Mouse (Mus musculus) cerebellum, postnatal 36 days (tissue): Measurements from ENCODE around the gene Nsun4.

Experiments used
- DNase-seq, 2 experiments: peaks; one replicate each; pipeline ENCODE4 v3.0.0; 2021 to 2022; ENCODE audit warnings: mixed read lengths in 2 of 2

Gene Nsun4

DNA sequence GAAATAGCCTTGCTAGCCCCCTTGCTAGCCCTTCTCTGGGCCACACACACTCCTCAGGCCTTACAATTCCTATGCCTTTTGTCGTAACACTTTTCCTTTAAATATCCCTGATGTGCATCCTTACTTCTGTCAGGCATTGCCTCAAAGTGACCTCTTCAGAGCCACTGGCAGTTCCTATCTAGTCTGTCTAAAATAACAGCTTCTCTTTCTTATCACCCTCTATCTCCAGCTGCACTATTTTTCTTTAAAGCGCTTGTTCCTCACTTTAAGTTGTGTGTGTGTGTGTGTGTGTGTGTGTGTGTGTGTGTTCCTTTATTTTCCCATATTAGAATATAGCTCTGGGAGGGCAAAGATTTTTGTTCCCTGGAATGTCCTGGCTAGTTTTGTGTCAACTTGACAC is 7.1 kb downstream of the Nsun4 start:
- DNase-seq, result no peak

DNA sequence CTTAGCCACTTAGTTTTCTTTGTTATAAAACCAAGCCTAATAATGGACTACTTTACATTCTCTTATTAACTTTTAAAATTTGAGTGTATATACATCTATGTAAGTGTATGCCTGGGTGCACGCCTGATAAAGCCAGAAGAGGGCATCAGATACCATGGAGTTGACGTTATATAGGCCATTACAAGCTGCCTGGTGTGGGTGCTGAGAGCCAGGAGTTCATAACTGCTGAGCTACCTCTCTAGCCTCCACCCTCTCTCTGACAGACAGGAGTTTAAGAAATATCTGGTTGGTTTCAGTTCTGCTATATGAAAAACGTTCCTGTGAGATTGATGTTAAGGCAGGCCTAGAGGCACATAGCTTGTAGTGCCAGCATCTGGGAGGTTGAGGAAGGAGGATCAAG is 11.5 kb downstream of the Nsun4 start:
- DNase-seq, result no peak

DNA sequence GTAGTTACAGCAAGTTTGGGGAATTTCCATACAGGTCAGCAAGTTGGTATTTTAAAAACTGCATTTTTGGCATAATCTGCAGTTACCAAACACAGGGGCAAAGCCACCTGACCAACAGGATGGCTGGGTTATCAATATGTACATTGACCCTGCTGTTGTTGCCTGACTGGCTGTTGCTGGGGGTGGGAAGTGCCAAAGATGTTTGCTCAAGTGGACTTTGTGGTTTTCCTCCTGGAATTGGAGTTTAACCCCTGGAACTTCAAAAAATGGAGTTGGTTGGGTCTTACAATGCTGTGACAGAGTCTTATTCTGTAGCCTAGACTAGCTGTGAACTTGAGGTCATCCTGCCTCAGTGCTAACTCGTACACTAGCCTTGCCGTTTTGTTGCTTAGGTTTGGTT is 13.2 kb downstream of the Nsun4 start:
- no peak for DNase-seq

DNA sequence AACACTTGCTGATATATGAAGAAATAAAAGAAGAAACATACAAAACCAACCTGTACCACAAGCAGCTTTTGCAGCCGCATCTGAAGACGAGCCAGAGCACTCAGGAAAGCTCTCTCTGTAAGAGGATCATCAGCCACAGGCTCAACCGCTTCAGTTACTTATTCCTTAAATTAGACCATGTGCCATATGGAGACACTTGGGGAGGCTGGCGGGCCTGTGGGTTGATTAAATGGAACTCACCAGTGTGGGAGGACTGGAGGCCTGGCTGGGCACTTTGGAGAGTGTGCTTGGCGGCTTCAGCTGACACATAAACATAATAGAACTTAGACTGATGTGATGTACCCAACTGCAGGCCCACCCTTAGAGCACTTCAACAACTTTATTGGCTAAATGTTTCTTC is 20.3 kb downstream of the Nsun4 start:
- no peak for DNase-seq

DNA sequence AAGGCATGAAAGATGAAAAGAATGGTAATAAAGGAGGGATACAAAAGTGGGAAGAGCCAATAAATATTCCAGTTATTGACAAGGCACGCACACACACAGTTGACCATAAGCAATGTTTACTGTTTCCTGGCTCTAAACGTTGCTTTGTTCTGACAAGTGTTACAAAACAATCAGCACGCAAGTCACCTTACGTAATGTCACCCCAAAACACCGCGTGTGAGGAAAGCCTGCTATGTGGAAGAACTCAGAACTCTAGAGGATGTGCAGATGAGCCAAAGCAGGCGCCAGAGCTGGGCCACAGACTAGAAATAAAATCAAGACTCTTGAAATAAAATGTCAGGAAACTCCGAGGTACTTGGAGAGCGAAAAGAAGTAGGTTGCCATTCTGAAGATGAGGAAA is 20.8 kb downstream of the Nsun4 start:
- no peak for DNase-seq

DNA sequence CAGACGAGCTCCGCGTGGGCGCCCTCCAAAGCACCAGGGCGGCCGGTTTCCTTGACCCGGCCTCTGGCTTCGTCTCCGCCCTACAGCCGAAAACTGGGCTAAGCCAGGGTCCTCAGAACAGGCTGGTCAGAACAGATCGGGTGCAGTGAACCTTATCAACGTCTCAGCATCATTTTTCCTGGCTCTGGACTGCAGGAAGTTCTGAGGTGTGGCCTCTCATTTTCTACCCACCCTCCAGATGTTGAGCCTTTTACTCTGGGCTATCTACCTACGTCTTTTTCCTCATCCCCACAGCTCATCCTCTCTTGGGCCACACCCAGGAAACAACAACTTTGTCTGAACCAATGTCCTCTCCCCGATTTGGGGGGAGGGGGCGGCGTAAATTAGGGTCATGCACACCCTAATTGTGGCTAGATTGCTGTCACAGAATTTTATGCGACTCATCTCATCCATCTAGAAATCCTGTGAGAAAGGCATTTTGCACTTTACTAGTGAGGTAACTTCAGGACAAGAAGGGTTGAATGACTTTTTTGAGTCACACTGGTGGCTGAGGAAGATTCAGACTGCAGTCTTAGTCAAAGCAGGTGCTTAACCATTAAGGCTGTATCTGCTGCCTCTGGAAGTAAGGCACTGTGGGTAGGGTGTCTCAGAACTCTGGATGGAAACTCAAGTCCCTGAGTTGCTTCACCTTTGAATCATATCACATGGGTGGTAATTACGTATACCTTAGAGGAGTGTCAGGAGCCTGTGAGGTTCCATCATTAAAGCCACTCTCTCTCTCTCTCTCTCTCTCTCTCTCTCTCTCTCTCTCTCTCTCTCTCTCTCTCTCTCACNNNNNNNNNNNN is 35.6 kb downstream of the Nsun4 start, which contains the start of gene Faah:
Gene Faah, minus strand, starts transcription at position 25 of the 845 bp plus-strand sequence.
- DNase-seq, result no peak

DNA sequence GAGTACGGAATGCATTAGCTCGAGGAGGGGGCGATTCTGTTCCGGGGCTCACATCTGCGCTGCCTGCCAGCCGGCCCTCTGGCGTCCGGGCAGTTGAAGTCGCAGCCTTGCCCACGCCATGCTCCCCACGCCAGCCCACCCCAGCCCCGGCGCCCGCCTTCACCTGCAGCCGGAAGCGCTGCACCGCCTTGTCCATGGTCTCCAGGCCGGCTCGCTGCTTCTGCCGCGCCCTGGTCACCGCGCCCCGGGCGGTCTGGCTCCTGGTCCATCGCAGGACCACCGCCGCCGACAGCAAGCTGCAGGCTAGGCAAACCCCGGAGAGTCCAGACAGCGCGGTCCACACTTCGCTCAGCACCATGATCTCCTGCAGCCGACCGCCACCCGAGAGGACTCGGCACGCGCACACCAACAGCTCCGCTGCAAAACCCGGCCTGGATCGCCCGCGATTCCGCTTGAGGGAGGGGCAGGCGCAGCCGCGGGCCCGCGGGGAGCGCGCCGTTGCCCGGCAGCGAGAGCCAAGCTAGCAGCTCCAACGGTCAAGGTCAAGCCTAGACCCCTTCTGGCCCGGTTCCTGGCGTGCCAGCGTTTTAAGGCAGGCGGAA is 36.3 kb downstream of the Nsun4 start:
- DNase-seq, result peak; percentile 77 to 80

DNA sequence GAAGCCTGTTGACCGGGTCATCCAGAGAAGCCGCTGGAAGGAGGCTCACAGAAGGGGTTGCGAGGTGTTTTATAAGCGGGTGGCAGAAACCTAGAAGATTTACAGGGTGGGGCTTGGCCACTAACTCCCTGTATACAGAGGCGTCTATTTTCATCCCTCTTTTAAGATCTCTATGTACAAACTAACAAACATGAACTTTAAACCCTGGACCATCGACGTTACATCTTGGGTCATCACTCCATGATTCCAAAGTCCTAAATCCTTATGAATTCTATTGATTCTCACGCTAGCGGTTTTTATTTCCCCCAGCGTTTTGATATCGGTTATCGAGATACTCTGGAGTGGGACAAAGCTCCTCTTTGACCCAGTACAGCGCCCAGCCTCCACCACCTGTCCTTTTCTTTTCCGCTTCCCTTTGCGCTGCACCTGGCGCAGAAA is 36.8 kb downstream of the Nsun4 start:
- DNase-seq, result no peak

DNA sequence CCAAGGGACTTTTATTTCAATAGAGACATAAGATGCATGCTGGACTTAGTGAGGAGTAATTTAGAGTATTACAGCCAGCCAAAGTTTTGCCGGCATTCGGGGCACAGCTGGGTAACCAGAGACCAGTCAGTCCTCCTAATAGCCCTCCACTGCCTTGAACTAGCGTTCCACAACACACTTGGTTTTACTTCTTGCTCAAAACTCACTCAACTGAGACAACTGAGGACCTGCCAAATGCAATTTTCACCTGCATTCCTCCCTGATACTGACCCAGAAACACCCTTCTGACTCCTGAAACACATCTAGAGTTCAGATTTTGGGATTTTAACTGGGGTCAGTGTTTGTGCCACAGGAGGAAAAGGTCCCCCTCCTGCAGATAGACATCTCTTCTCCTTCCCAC is 37.3 kb downstream of the Nsun4 start:
- DNase-seq, result no peak

DNA sequence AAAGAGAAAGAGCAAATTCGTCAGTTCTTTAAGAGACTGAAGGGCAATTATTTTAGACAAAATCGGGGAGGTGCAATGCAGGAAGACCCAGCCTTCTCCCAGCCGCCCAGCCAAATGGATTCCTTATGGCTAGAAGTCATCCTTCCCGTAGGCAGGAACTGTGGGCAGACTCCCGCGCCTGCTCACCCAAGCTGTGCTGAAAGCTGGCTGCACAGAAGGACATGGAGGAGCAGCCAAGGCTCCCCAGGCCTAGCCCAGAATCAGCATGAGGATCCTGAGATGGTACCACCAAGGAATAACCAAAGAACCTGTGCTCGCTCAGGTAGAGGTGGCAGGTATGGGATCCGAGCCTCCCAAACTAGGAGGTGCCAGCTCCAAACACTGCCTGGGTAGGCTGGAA is 37.7 kb downstream of the Nsun4 start:
- DNase-seq, result peak; percentile 43 to 56

DNA sequence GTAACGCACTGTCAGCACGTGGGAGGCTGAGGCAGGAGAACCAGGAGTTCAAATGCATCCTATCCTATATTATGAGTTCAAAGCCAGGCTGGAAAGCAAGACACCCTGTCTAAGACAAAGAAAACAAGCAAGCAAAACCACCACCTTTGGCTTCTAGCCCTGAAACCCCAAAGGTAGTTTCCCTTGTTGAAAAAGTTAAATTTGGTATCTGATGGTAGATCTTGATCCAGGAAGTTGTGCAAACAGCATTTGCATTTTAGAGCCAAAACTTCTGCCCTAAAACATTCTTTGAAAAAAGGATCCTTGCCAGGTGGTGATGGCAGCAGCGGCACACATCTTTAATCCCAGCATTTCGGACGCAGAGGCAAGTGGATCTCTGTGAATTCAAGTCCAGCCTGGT is 38.2 kb downstream of the Nsun4 start:
- no peak for DNase-seq

DNA sequence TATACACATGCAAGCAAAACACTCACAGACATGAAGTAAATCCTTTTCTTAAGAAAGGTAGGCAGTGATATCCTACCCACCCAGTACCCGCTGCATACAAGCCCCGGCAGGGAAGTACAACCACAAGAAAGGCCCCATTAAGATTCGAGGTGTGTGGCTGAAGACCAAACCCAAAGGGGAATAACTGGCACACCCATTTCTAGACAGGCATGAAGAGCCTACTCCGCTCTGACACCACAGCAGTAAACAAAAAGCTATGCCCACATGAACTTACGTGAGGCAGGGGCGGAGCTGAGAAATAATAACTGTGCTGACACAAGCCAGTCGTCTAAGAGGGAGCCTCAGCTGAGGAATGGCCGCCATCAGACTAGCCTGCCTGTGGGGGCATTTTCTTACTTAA is 43.5 kb downstream of the Nsun4 start:
- no peak for DNase-seq

DNA sequence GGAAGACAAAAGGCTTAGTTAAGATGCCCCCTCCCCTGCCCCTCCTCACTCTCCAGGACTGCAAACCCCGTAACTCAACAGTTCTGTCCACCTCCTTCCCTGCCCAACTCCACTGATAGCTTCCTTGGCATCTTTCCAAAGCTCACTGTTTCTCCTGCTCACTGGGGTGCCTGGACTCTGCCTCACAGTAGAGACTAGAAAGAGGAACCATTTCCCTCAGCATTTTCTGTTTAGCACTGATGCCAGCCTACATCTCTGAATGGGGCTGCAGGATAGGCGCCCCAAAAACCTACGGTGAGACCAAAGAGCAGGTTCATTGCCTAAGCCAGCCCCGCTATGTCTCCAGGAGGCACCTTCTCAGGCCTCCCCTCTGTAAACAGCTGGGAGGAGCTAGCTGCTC is 52.5 kb downstream of the Nsun4 start:
- no peak for DNase-seq

DNA sequence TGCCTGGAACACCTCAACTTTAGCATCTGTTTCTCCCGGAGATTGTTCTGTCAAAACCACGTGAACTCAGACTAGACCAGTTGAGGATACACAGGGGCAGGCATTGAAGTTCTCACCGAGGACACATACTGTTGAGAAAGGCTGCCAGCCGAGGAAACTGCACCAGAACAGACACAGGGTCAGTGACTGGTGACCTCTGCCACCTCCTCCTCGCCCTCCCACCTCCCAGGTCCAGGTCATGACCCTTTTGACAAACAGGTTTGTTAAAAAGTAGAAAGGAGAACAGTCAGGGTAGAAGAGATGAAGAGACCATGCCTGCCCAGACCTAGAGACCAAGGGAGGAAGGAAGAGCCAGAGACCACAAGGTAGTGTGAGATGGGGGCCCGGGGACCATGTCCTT is 53.0 kb downstream of the Nsun4 start:
- no peak for DNase-seq

DNA sequence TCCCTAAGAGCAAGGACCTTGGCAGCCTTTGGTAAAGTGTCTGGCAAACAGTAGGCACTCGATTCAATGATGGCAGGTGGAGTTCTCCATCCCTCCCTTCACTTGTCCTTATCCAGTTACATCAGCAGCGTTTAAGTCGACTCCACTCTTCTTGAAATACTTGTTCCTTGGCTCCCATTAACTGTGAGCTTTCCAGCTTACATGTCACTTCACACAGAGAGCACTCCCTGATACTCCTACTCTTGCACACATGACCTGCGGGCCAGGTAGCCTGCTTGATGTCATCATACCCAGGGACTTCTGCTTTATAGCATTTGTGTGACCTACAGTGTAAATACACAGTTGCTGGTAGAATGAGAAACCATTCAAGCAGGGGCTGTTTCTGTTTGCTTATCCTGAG is 56.9 kb downstream of the Nsun4 start:
- no peak for DNase-seq

DNA sequence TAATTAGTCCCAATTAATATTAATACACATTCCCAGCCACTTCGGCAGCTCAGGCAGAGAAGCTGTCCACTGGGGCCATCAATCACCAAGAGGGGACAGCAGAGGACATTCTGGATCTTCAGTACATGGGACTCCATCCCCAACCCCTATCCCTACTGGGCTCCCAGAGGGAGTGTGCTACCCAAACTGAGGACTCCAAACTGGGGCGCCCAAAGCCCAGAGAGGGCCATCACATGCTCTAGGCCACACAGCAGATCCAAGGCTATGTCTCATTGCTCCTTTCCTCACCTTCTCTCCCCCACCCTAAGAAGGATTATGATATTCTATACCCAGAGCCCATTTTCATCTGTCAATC is 58.3 kb downstream of the Nsun4 start:
- DNase-seq, result no peak

DNA sequence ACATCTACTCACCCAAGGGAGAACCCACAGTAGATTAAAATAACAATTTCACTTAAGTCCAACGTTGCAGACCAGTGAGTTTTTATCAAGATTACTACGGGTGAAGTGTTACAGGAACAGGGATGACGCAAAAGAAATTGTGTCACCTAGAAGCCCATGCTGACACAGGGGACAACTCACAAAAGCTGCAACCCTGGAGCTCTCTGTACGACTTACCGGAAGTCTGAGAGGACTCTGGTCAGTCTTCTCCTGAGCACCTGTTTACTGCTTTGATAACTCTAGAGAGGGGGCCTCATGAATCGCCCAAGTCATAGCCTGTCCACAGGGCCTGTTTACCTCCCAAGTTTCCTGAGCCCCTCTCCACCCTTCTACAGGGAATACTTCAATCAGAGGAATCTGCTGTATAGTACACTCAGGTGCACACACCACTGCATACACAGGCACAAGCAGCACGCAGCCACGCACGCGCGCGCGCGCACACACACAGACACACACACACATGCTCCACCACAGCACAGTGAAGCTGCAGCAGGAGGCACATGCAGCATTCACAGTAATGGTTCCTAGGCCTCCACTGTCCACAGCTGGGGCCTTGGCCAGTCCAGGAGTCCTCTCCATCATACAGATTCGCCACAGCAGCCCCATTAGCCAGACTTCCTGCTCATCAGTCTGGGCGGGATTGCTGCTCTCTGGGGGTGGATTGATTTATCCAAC is 58.9 kb downstream of the Nsun4 start:
- DNase-seq, result no peak

DNA sequence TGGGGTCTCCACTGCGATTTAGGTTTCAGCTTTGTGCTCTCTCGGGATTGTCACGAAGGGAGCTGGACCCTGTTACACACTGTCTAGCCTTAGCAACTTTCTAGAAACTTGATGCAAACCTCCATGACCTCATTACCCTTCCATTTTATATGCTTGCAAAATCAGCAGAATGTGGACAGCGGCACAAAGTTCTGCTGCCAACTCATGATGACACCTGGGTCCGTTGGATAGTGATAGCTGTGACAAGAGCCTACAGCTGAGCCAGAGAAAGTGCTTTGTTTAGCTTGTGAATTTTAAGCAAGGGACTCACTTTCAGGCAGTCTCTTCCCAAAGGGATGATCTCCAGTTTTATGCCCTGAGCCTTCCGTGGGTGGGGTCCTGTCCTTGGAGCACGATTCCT is 64.3 kb downstream of the Nsun4 start:
- DNase-seq, result no peak

DNA sequence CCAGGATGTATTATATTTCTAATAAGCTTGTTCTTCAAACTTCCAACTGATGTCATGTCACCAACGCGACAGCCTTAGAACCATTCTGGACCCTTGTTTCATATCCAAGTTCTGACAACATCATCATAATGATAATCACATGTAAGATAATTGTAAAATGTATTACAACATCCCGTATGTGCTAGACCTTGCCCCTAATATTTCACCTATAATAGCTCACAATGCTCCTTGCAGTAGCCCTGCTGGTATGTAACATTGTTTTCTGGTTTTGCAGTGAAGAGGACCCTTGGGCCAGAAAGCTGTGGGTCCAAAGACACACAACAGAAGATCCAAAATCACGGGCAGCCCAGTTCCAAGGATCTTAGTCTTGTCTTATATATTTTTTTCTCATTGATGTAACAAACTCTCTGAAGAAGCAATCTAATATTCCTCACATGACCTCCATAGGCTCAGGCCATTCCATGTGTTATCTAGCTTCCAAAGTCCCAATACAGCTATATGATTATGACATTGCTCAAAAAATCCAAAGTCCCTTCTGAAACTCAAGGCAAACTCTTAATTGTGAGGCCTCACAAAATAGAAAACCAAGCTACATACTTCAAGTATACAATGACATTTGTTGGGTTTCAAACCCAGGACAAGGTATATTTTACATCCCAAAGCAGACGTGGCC is 65.7 kb downstream of the Nsun4 start:
- DNase-seq, result no peak

DNA sequence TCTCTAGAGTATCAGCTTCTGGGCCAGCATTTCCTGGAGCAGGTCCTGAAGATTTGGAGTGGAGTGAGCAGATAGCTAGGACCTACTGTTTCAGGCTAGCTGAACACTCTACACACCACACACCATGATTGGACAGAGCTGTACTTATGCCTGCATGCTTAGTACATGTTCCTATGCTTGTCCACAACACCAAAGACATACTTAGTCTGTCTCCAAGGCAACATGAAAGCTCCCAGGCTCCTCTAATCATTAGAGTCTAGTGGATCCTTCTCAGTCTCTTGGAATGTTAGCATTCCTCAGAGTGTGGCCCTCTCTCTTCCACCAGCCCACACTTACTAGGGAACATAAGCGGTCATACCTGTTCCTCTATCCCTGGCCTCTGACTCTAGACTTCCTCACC is 66.2 kb downstream of the Nsun4 start:
- no peak for DNase-seq

DNA sequence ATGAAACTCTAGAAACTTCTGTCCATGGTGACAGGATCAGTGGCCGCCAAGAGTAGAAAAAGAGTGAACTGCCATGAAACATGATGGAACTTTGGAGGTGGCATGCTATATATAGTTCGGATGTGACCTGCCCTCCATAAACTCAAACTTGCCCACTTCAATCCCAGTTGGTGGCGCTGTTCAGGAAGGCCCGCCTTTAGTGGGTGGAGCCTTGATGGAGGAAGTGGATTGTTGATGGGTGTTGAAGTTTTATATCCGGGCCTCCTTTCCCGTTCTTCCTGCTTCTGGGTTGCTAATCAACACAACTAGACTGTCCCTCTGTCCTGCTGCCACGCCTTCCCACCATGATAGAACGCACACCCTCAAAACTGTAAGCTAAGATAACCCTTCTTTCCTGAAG is 68.7 kb downstream of the Nsun4 start:
- no peak for DNase-seq

DNA sequence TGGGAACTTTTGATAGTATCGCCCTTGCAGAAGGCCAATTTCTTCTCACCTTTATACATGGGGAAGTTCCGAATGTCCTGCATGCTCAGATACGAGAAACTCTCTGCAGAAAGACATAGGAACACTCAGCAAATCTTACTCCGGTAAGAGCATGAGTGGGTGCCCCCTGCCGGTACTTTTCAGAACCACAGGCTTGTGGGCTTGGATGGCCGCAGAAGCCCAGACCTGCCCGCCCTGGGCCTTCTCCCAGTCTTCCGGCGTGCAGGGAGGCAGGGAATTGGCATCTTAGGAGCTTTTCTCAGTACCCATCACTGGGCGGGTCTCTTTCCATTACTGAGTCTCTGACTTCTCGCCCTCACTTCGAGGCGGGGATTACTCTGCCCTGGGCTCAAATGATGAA is 69.6 kb downstream of the Nsun4 start:
- DNase-seq, result peak; percentile 89 to 92
